Mouse (Mus musculus) forebrain, embryonic 13.5 days (tissue): ENCODE data around the gene Myt1. TPM values are rescaled to one million over a fixed set of nuclear protein-coding genes. Genes with fewer than 3 reads are reported as not detected.
A peak's percentile ranks its signal among the peaks of the same experiment; 100 is the strongest.
"Not testable (repeated sequence)": the region's sequence is repeated elsewhere in the genome, so short reads cannot be mapped to it uniquely, and the experiment has no call there.

ENCODE experiments used
- ATAC-seq: fragments of 200-750 bp; cut with Nextera tagmentation; 2 replicates; pipeline ENCODE4 v1.8.0; 2017
- H3K27ac ChIP-seq: fragments of 300-500 bp; sonication (generic); 2 replicates; pipeline ENCODE4 v1.5.1; 2015; ENCODE audit warnings: inconsistent platforms, mild to moderate bottlenecking, moderate library complexity
- H3K27me3 ChIP-seq: fragments of 300-500 bp; sonication (generic); 2 replicates; pipeline ENCODE4 v1.6.1; 2015; ENCODE audit warnings: mild to moderate bottlenecking, inconsistent platforms
- H3K36me3 ChIP-seq: fragments of 300-500 bp; sonication (generic); 2 replicates; pipeline ENCODE4 v1.6.1; 2015; ENCODE audit warnings: mild to moderate bottlenecking, inconsistent platforms; ENCODE audit not compliant: poor library complexity, severe bottlenecking
- H3K4me1 ChIP-seq: fragments of 300-500 bp; sonication (generic); 2 replicates; pipeline ENCODE4 v1.6.1; 2015; ENCODE audit warnings: inconsistent platforms
- H3K4me2 ChIP-seq: fragments of 300-500 bp; sonication (generic); 2 replicates; pipeline ENCODE4 v1.6.1; 2015; ENCODE audit warnings: inconsistent platforms, mild to moderate bottlenecking, moderate library complexity
- H3K4me3 ChIP-seq: fragments of 300-500 bp; sonication (generic); 2 replicates; pipeline ENCODE4 v1.5.1; 2015; ENCODE audit warnings: mild to moderate bottlenecking, inconsistent platforms
- H3K9ac ChIP-seq: fragments of 300-500 bp; sonication (generic); 2 replicates; pipeline ENCODE4 v1.6.1; 2015; ENCODE audit warnings: mild to moderate bottlenecking, inconsistent platforms
- H3K9me3 ChIP-seq: fragments of 300-500 bp; sonication (generic); replicated peaks from 2 replicates; pipeline ENCODE4 v1.6.1; 2016; ENCODE audit warnings: inconsistent platforms
- WGBS: fragments of 180-500 bp; shearing (Covaris S2); methylation state at CpG from one replicate; pipeline ENCODE4 v1.1.7; 2015; 5-methylcytosine and 5-hydroxymethylcytosine counted together
- polyA plus RNA-seq: library from polyadenylated mRNA; unstranded; fragments of >200 nt; fragmentation: Nextera tagmentation; extraction: Ambion mirVana; gene quantifications from 2 replicates; pipeline ENCODE4 v1.2.1, GENCODE M21; 2015

Myt1 gene
- polyA plus RNA-seq, 1 experiment from 2014 or later = 39.9 TPM

GRCm38 (mm10) chr2:181789396-181789795 lies 26.3 kb downstream of the Myt1 start:
- H3K9ac ChIP-seq = no peak overlapping the region
- peaks cover 24% of the 10 kb centered on the region for H3K4me1 ChIP-seq
- no peaks in the 10 kb centered on the region for H3K27me3 ChIP-seq
- H3K9me3 ChIP-seq = no peaks in the 10 kb centered on the region
- no peak overlapping the region for H3K4me3 ChIP-seq
- no peak for ATAC-seq
- no peak overlapping the region for H3K4me2 ChIP-seq
- H3K27ac ChIP-seq = no peak overlapping the region
- WGBS = 86% methylated on average over 6 of the region's 6 CpGs
- H3K36me3 ChIP-seq = peaks cover 75% of the 10 kb centered on the region

- not testable (repeated sequence) for H3K27me3 ChIP-seq, H3K4me2 ChIP-seq, H3K27ac ChIP-seq, H3K9ac ChIP-seq, ATAC-seq, H3K4me3 ChIP-seq, H3K4me1 ChIP-seq, H3K9me3 ChIP-seq
- H3K36me3 ChIP-seq = peaks cover 91% of the 10 kb centered on the region
- 74% methylated on average over 8 of the region's 8 CpGs for WGBS
Measured at GRCm38 (mm10) chr2:181793186-181793585, 30.1 kb downstream of the Myt1 start.

GRCm38 (mm10) chr2:181795641-181796130 lies 32.6 kb downstream of the Myt1 start:
- Histone ChIP-seq H3K4me2 (no peak overlapping the region), H3K4me1 (no peaks in the 10 kb centered on the region), H3K4me3 (no peak overlapping the region), H3K9me3 (no peaks in the 10 kb centered on the region), H3K27me3 (no peaks in the 10 kb centered on the region), H3K9ac (no peak overlapping the region), H3K36me3 (peaks cover 83% of the 10 kb centered on the region), H3K27ac (no peak overlapping the region)
- ATAC-seq = no peak
- WGBS = 67% methylated on average over 3 of the region's 3 CpGs

- Histone ChIP-seq H3K4me2 (no peak overlapping the region), H3K27me3 (no peaks in the 10 kb centered on the region), H3K27ac (no peak overlapping the region), H3K4me1 (no peaks in the 10 kb centered on the region), H3K9me3 (no peaks in the 10 kb centered on the region), H3K36me3 (peaks cover 81% of the 10 kb centered on the region), H3K9ac (no peak overlapping the region), H3K4me3 (no peak overlapping the region)
- ATAC-seq = no peak
- WGBS = 82% methylated on average over 8 of the region's 8 CpGs
Measured at GRCm38 (mm10) chr2:181797672-181798071, 34.5 kb downstream of the Myt1 start.

GRCm38 (mm10) chr2:181829032-181829650 lies 66.0 kb downstream of the Myt1 start:
- no peak overlapping the region for H3K9ac ChIP-seq
- no peak overlapping the region for H3K4me2 ChIP-seq
- H3K36me3 ChIP-seq = peaks cover 56% of the 10 kb centered on the region
- H3K27ac ChIP-seq = no peak overlapping the region
- no peak overlapping the region for H3K4me3 ChIP-seq
- H3K9me3 ChIP-seq = no peaks in the 10 kb centered on the region
- H3K4me1 ChIP-seq = no peaks in the 10 kb centered on the region
- H3K27me3 ChIP-seq = no peaks in the 10 kb centered on the region
- WGBS = 81% methylated on average over 2 of the region's 2 CpGs
- ATAC-seq = no peak

GRCm38 (mm10) chr2:181832745-181833144 lies 69.6 kb downstream of the Myt1 start:
- ATAC-seq = no peak
- no peaks in the 10 kb centered on the region for H3K27me3 ChIP-seq
- WGBS = 71% methylated on average over 2 of the region's 2 CpGs
- no peaks in the 10 kb centered on the region for H3K9me3 ChIP-seq
- peaks cover 5% of the 10 kb centered on the region; the same call in 1 of the 2 replicates for H3K4me1 ChIP-seq
- H3K27ac ChIP-seq = no peak overlapping the region
- no peak overlapping the region for H3K4me2 ChIP-seq
- no peak overlapping the region for H3K9ac ChIP-seq
- H3K36me3 ChIP-seq = peaks cover 25% of the 10 kb centered on the region
- H3K4me3 ChIP-seq = no peak overlapping the region

GRCm38 (mm10) chr2:181837372-181838292 lies 74.5 kb downstream of the Myt1 start, which contains the start of gene Pcmtd2:
Pcmtd2 (plus strand) TSS chr2:181837854.
- WGBS = 0% methylated on average over 35 of the region's 35 CpGs
- peak; percentile 99 for ATAC-seq
- H3K4me1 ChIP-seq = peaks cover 17% of the 10 kb centered on the region
- H3K27ac ChIP-seq = peak within 1 kb of the TSS; percentile 79
- H3K27me3 ChIP-seq = no peaks in the 10 kb centered on the region
- H3K4me3 ChIP-seq = peak within 1 kb of the TSS; percentile 67
- peak within 1 kb of the TSS; percentile 78 for H3K9ac ChIP-seq
- peak within 1 kb of the TSS; percentile 59 for H3K4me2 ChIP-seq
- H3K36me3 ChIP-seq = peaks cover 7% of the 10 kb centered on the region
- no peaks in the 10 kb centered on the region for H3K9me3 ChIP-seq

- no peaks in the 10 kb centered on the region for H3K27me3 ChIP-seq
- peak overlapping the region; percentile 78 for H3K9ac ChIP-seq
- peaks cover 17% of the 10 kb centered on the region for H3K4me1 ChIP-seq
- H3K4me3 ChIP-seq = peak overlapping the region; percentile 67
- 0 out of 2 replicates have a peak, but pooled peaks have one; percentile 29 for ATAC-seq
- H3K9me3 ChIP-seq = no peaks in the 10 kb centered on the region
- H3K27ac ChIP-seq = peak overlapping the region; percentile 79; the same call in 1 of the 2 replicates
- 1% methylated on average over 3 of the region's 3 CpGs for WGBS
- peaks cover 8% of the 10 kb centered on the region for H3K36me3 ChIP-seq
- peak overlapping the region; percentile 59 for H3K4me2 ChIP-seq
Measured at GRCm38 (mm10) chr2:181838293-181838680, 75.2 kb downstream of the Myt1 start.

- no peak overlapping the region for H3K27ac ChIP-seq
- no peaks in the 10 kb centered on the region for H3K9me3 ChIP-seq
- H3K4me2 ChIP-seq = no peak overlapping the region
- 82% methylated on average over 5 of the region's 5 CpGs for WGBS
- no peak for ATAC-seq
- no peak overlapping the region for H3K4me3 ChIP-seq
- peaks cover 50% of the 10 kb centered on the region for H3K36me3 ChIP-seq
- no peaks in the 10 kb centered on the region for H3K4me1 ChIP-seq
- H3K27me3 ChIP-seq = no peaks in the 10 kb centered on the region
- H3K9ac ChIP-seq = no peak overlapping the region
Measured at GRCm38 (mm10) chr2:181845709-181846394, 82.7 kb downstream of the Myt1 start.

GRCm38 (mm10) chr2:181863791-181864535 lies 100.8 kb downstream of the Myt1 start, which contains the start of gene Polr3k:
Polr3k (plus strand) TSS chr2:181864337.
- Histone ChIP-seq H3K9me3 (no peaks in the 10 kb centered on the region), H3K27me3 (no peaks in the 10 kb centered on the region), H3K27ac (peak within 1 kb of the TSS; percentile 84), H3K4me1 (peaks cover 32% of the 10 kb centered on the region), H3K36me3 (peaks cover 12% of the 10 kb centered on the region), H3K9ac (peak within 1 kb of the TSS; percentile 83), H3K4me3 (peak within 1 kb of the TSS; percentile 60), H3K4me2 (peak within 1 kb of the TSS; percentile 83)
- peak; percentile 100 for ATAC-seq
- WGBS = under 1% methylated on average over 35 of the region's 35 CpGs

- Histone ChIP-seq H3K4me2 (peak overlapping the region; percentile 83), H3K9me3 (no peaks in the 10 kb centered on the region), H3K36me3 (peaks cover 17% of the 10 kb centered on the region), H3K27ac (peak overlapping the region; percentile 84), H3K4me1 (peaks cover 32% of the 10 kb centered on the region), H3K27me3 (no peaks in the 10 kb centered on the region), H3K4me3 (peak overlapping the region; percentile 60), H3K9ac (peak overlapping the region; percentile 83)
- under 1% methylated on average over 22 of the region's 22 CpGs for WGBS
- peak; percentile 31 for ATAC-seq
Measured at GRCm38 (mm10) chr2:181864536-181864860, 101.4 kb downstream of the Myt1 start.
